Mouse (Mus musculus): Measurements from ENCODE around the gene Timp2. TPM values are rescaled to one million over a fixed set of nuclear protein-coding genes. Genes with fewer than 3 reads are reported as not detected.

Gene Timp2
- polyA plus RNA-seq, 1 experiment = 83.3 TPM

DNA sequence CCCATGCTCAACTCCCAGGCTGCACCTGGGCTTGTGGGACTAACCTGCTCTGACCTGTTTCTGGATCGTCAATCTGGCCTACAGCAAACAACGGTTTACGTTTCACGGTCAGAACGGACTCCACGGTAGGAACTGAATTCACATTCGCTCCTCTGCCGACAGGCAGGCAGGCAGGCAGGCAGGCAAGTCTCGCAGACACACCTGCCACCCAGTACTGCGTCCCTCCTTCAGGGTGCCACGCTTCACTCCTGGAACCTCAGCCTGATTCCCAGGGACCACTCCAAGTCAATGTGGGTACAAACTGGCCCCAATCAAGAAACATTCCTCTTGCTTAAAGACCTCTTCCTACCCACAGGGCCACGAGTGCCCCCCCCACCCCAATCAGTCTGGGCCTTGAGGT lies 7.6 kb downstream of the Timp2 start:
- 73% methylated on average over 12 of the region's 12 CpGs for WGBS
- Histone ChIP-seq H3K4me3 (ENCODE audit: insufficient read depth, low read depth, low read length) (no peak overlapping the region), H3K27me3 (replicated peaks; ENCODE audit: control insufficient read depth, insufficient read depth, low read length) (no peaks in the 10 kb centered on the region), H3K36me3 (ENCODE audit: control insufficient read depth, insufficient read depth, low read length) (no peaks in the 10 kb centered on the region), H3K27ac (ENCODE audit: insufficient read depth, low read depth, low read length) (no peak overlapping the region), H3K4me1 (ENCODE audit: control insufficient read depth, insufficient read depth, low read length) (no peaks in the 10 kb centered on the region)
- DNase-seq = no peak
- no peak for TF ChIP-seq CTCF (conservative IDR thresholded peaks at IDR 0.05; ENCODE audit: insufficient read depth, insufficient read length, low read depth, low read length)

GRCm38 (mm10) chr11:118347391-118347790 lies 8.1 kb downstream of the Timp2 start:
- Histone ChIP-seq H3K27me3 (replicated peaks; ENCODE audit: control insufficient read depth, insufficient read depth, low read length) (no peaks in the 10 kb centered on the region), H3K4me1 (ENCODE audit: control insufficient read depth, insufficient read depth, low read length) (no peaks in the 10 kb centered on the region), H3K36me3 (ENCODE audit: control insufficient read depth, insufficient read depth, low read length) (no peaks in the 10 kb centered on the region), H3K4me3 (ENCODE audit: insufficient read depth, low read depth, low read length) (no peak overlapping the region), H3K27ac (ENCODE audit: insufficient read depth, low read depth, low read length) (no peak overlapping the region)
- WGBS = 93% methylated on average over 2 of the region's 2 CpGs
- TF ChIP-seq CTCF (conservative IDR thresholded peaks at IDR 0.05; ENCODE audit: insufficient read depth, insufficient read length, low read depth, low read length) = no peak
- no peak for TF ChIP-seq POLR2A (IDR thresholded peaks at IDR 0.05; ENCODE audit: low read depth, low read length)
- DNase-seq = no peak

GRCm38 (mm10) chr11:118346395-118347096 lies 9.0 kb downstream of the Timp2 start:
- TF ChIP-seq CTCF (conservative IDR thresholded peaks at IDR 0.05; ENCODE audit: insufficient read depth, insufficient read length, low read depth, low read length) (no peak), POLR2A (IDR thresholded peaks at IDR 0.05; ENCODE audit: low read depth, low read length) (no peak)
- Histone ChIP-seq H3K4me1 (ENCODE audit: control insufficient read depth, insufficient read depth, low read length) (no peaks in the 10 kb centered on the region), H3K27ac (ENCODE audit: insufficient read depth, low read depth, low read length) (no peak overlapping the region), H3K27me3 (replicated peaks; ENCODE audit: control insufficient read depth, insufficient read depth, low read length) (no peaks in the 10 kb centered on the region), H3K36me3 (ENCODE audit: control insufficient read depth, insufficient read depth, low read length) (no peaks in the 10 kb centered on the region), H3K4me3 (ENCODE audit: insufficient read depth, low read depth, low read length) (no peak overlapping the region)
- DNase-seq = no peak
- WGBS = 86% methylated on average over 8 of the region's 8 CpGs

DNA sequence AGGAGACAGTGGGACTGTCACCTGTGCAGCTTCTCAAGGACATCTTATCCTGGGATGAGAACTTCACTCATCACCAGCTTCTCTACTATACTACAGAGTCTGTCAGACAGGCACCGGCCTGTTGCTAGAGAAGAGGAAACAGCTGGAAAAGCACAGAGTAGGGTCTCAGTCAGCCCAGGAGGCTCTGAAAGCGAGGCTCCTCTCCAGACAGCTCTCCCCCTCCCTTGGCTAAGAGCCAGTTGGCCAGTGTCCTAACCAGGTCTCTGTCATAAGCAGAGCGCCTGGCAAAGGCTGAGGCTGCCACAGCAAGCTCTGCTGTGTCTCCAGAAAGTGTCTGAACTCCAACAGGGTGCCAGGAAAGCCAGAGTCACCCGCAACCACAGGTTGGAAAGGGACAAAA lies 9.8 kb downstream of the Timp2 start:
- no peak overlapping the region for H3K27ac ChIP-seq (ENCODE audit: insufficient read depth, low read depth, low read length)
- no peak for DNase-seq
- H3K4me3 ChIP-seq (ENCODE audit: insufficient read depth, low read depth, low read length) = no peak overlapping the region
- no peaks in the 10 kb centered on the region for H3K4me1 ChIP-seq (ENCODE audit: control insufficient read depth, insufficient read depth, low read length)
- no peaks in the 10 kb centered on the region for H3K36me3 ChIP-seq (ENCODE audit: control insufficient read depth, insufficient read depth, low read length)
- H3K27me3 ChIP-seq (replicated peaks; ENCODE audit: control insufficient read depth, insufficient read depth, low read length) = no peaks in the 10 kb centered on the region
- TF ChIP-seq POLR2A (IDR thresholded peaks at IDR 0.05; ENCODE audit: low read depth, low read length) = no peak
- TF ChIP-seq CTCF (conservative IDR thresholded peaks at IDR 0.05; ENCODE audit: insufficient read depth, insufficient read length, low read depth, low read length) = no peak
- 58% methylated on average over 4 of the region's 4 CpGs for WGBS

DNA sequence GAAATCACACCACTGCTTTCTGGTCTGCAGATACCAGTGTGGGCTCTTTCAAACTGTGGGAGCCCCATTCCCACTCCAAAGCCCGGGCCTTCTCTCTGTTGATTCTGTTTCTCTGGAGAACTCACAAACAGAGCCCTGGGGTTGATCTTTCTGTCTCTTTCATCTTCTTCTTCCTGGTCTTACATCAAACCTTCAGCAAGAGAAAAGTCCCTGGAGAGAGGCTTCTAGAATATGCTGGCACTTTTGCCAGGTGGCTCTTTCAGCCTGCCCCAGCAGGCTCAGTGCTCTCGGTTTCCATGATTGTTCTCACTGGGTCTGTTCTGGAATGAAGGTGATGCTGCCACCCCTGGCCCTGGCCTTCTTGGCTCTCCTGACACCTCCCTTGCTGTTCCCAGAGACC lies 11.9 kb downstream of the Timp2 start:
- WGBS = 76% methylated on average over 2 of the region's 2 CpGs

GRCm38 (mm10) chr11:118342400-118342981 lies 13.0 kb downstream of the Timp2 start, which contains the start of gene Cep295nl:
Gene Cep295nl (minus strand): TSS chr11:118342500.
- no peak for DNase-seq
- no peaks in the 10 kb centered on the region for H3K4me1 ChIP-seq (ENCODE audit: control insufficient read depth, insufficient read depth, low read length)
- H3K4me3 ChIP-seq (ENCODE audit: insufficient read depth, low read depth, low read length) = no peak within 1 kb of the TSS
- H3K27ac ChIP-seq (ENCODE audit: insufficient read depth, low read depth, low read length) = no peak within 1 kb of the TSS
- H3K27me3 ChIP-seq (replicated peaks; ENCODE audit: control insufficient read depth, insufficient read depth, low read length) = no peaks in the 10 kb centered on the region
- no peaks in the 10 kb centered on the region for H3K36me3 ChIP-seq (ENCODE audit: control insufficient read depth, insufficient read depth, low read length)
- WGBS = 43% methylated on average over 7 of the region's 7 CpGs
- TF ChIP-seq CTCF (conservative IDR thresholded peaks at IDR 0.05; ENCODE audit: insufficient read depth, insufficient read length, low read depth, low read length) (no peak), POLR2A (IDR thresholded peaks at IDR 0.05; ENCODE audit: low read depth, low read length) (no peak)

More for the DNA sequence above, 11.9 kb downstream of the Timp2 start:
- Histone ChIP-seq H3K36me3 (ENCODE audit: control insufficient read depth, insufficient read depth, low read length) (no peaks in the 10 kb centered on the region), H3K27ac (ENCODE audit: insufficient read depth, low read depth, low read length) (no peak overlapping the region), H3K4me3 (ENCODE audit: insufficient read depth, low read depth, low read length) (no peak overlapping the region), H3K27me3 (replicated peaks; ENCODE audit: control insufficient read depth, insufficient read depth, low read length) (no peaks in the 10 kb centered on the region), H3K4me1 (ENCODE audit: control insufficient read depth, insufficient read depth, low read length) (no peaks in the 10 kb centered on the region)
- DNase-seq = no peak
- TF ChIP-seq CTCF (conservative IDR thresholded peaks at IDR 0.05; ENCODE audit: insufficient read depth, insufficient read length, low read depth, low read length) (no peak), POLR2A (IDR thresholded peaks at IDR 0.05; ENCODE audit: low read depth, low read length) (no peak)

DNA sequence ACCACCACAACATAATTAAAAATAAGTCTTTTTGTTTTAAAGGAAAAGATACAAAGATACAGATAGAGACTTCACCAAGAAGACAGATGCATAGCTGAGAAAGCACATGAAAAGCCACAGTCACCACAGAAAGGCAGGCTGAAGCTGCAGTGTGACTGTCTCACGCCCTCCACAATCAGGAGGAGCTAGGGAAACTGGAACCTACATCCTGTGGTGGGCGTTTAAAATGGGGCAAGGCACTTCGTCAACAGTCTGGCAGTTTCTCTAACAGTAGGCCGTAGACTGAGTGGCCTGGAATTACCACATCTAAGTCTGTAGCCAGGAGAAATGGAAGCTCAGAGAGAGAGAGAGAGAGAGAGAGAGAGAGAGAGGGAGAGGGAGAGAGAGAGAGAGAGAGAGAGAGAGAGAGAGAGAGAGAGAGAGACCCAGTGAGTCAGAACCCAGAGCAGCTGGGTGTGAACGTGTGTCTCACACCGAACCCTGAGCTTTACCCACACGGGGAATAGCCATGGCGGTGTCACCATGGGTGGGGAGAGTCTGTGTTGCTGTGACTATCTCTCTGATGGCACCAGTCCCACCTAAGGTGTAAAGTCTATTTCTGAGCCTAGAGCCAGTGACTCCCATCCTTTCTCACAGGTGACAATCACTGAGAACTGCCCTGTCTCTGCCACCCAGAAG lies 17.9 kb downstream of the Timp2 start:
- TF ChIP-seq CTCF (conservative IDR thresholded peaks at IDR 0.05; ENCODE audit: insufficient read depth, insufficient read length, low read depth, low read length) (no peak), POLR2A (IDR thresholded peaks at IDR 0.05; ENCODE audit: low read depth, low read length) (no peak)
- Histone ChIP-seq H3K27me3 (replicated peaks; ENCODE audit: control insufficient read depth, insufficient read depth, low read length) (no peaks in the 10 kb centered on the region), H3K27ac (ENCODE audit: insufficient read depth, low read depth, low read length) (no peak overlapping the region), H3K36me3 (ENCODE audit: control insufficient read depth, insufficient read depth, low read length) (no peaks in the 10 kb centered on the region), H3K4me3 (ENCODE audit: insufficient read depth, low read depth, low read length) (no peak overlapping the region), H3K4me1 (ENCODE audit: control insufficient read depth, insufficient read depth, low read length) (no peaks in the 10 kb centered on the region)
- DNase-seq = no peak
- WGBS = 66% methylated on average over 8 of the region's 8 CpGs
